Mouse (Mus musculus) kidney, adult 10 weeks (tissue): ENCODE results near the gene Olfr514. TPM values are rescaled to one million over a fixed set of nuclear protein-coding genes. Genes with fewer than 3 reads are reported as not detected.

Source experiments
- polyA plus RNA-seq: library from polyadenylated mRNA; stranded (reverse); fragments of 350-450 nt; fragmentation: Illumina TruSeq; extraction: RNeasy Lipid Tissue Mini Kit (QIAGEN cat#74804); gene quantifications from one replicate; pipeline ENCODE4 v1.2.3, GENCODE M21; 2014; ENCODE audit warnings: low read depth, low replicate concordance

The Olfr514 gene
- polyA plus RNA-seq, result not detected

DNA sequence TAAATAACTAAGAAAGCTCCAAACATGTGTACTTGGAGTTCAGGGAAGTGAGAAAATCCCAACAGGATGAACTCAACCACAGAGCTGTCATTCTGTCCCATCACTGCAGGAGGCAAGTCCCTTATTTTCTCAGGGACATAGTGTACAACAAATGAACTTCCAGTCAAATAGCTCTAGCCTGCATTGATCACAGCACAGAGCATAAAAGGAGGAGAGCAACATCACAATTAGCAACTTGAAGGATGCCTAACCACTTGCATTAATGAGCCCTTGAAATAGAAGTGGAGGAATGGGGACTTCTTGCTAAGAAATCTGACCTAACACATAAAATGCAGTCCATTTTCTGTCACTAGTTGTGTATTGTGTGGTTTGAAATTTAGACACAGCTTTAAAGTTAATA, at the start of gene Olfr514:
Gene Olfr514, minus strand, starts transcription at position 101 of the 400 bp plus-strand sequence.

DNA sequence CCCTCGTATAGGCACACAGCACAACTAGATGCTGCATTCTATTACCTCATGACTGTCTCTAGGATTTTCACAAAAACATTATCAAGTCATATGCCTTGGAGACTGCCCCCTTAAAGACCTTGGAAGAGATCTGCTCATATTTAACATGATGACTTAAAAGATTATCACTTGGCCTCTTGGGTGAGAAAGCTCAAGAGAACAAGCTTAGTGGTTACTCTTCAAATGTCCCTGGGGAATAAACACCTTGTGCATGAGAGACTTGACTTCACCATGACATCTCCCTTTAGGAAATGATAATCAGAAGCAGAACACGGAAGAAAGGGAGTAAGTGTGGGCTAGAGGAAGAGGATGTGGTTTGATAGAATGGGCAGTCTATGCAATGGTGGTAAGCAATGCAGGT, 46.5 kb upstream of the Olfr514 start, which contains the start of gene Olfr517:
Gene Olfr517, minus strand, starts transcription at position 101 of the 400 bp plus-strand sequence.

DNA sequence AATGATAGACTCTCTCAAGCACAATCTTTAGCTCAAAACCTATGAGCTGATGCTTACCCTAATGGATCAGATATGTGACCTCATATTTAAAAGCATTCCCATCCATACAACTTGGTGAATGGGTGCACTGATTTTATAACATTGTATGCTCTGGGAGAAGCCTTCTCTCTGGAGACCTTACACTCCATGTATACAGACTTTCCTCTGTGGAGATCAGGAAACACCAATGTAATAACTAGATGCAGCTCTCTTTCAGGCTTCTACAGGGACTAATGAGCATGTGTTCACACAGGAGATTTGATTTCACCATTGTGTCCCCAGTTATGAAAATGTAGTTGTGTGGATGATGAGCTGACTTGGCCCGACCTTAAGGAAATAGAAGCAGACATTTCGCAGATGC, 24.6 kb upstream of the Olfr514 start, which contains the start of gene Olfr516:
Gene Olfr516, minus strand, starts transcription at position 101 of the 400 bp plus-strand sequence.

Other genes starting within 250 kb of the Olfr514 start
- not detected for gene Olfr506, start 215.2 kb downstream of the Olfr514 start, polyA plus RNA-seq
- not detected for gene Olfr507, start 204.2 kb downstream of the Olfr514 start, polyA plus RNA-seq
- not detected for gene Olfr508, start 196.0 kb downstream of the Olfr514 start, polyA plus RNA-seq
- not detected for gene Olfr509, start 174.1 kb downstream of the Olfr514 start, polyA plus RNA-seq
- gene Olfr510, start 159.6 kb downstream of the Olfr514 start, polyA plus RNA-seq, result not detected
- not detected for gene Olfr512, start 112.7 kb downstream of the Olfr514 start, polyA plus RNA-seq
- gene Olfr513, start 75.0 kb downstream of the Olfr514 start, polyA plus RNA-seq, result not detected
- not detected for gene Olfr516, start 24.5 kb upstream of the Olfr514 start, polyA plus RNA-seq
- not detected for gene Olfr517, start 46.4 kb upstream of the Olfr514 start, polyA plus RNA-seq
- gene Olfr518, start 59.0 kb upstream of the Olfr514 start, polyA plus RNA-seq, result not detected
- not detected for gene Olfr519, start 68.4 kb upstream of the Olfr514 start, polyA plus RNA-seq
- gene Nlrp10, start 104.2 kb upstream of the Olfr514 start, polyA plus RNA-seq, result not detected
- gene Eif3f, start 108.4 kb upstream of the Olfr514 start, polyA plus RNA-seq, result 24.5 TPM
- gene Tub, start 124.3 kb upstream of the Olfr514 start, polyA plus RNA-seq, result not detected